Mouse (Mus musculus): ENCODE measurements around the gene Armc12. TPM values are rescaled to one million over a fixed set of nuclear protein-coding genes. Genes with fewer than 3 reads are reported as not detected.
"Not testable (repeated sequence)": the region's sequence is repeated elsewhere in the genome, so short reads cannot be mapped to it uniquely, and the experiment has no call there.

Gene Armc12
- polyA plus RNA-seq, 1 experiment from 2014 or later = not detected

DNA sequence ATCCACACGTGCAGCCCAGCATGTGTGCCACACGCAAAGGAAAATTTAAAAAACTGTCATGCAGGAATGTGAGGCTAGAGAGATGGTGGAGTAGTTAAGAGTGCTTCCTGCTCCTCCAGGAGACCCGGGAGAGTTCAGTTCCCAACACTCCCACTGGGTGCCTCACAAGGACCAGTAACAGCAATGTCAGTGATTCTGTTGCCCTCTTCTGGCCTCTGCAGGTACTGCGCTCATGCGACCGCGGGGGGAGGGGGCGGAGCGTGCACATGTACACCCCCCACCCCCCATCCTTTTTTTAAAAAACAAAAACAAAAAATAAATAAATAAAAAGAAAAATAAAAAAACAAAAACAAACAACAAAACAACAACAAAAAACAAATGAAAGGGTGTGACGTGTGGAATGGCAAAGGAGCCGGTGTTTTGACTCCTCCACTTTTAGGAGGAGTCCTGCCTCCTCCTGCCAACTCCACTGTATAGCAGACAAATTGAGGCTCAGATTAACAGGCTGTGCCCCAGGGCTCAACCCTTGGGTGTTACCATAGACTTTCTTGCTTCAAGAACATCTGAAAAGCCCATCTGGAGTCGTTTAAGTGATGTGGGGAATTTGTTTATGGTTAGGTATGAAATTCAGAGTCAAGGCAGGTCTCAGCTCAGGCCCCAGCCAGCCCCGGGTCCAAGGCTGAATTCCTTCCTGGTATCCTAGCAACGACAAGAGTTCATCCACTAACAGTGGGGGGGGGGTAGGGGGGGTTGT lies 22.6 kb downstream of the Armc12 start:
- no peak overlapping the region for H3K4me3 ChIP-seq
- no peak overlapping the region for H3K9ac ChIP-seq
- WGBS = 9% methylated on average over 14 of the region's 14 CpGs
- no peak overlapping the region for H3K4me2 ChIP-seq
- H3K27ac ChIP-seq (replicated peaks) = no peak overlapping the region
- H3K27me3 ChIP-seq = no peaks in the 10 kb centered on the region
- H3K4me1 ChIP-seq (replicated peaks) = peaks cover 9% of the 10 kb centered on the region; the same call in 1 of the 2 replicates
- no peaks in the 10 kb centered on the region for H3K36me3 ChIP-seq
- no peak; the same call in 1 of the 2 replicates for ATAC-seq (ENCODE audit: low read depth)
- no peaks in the 10 kb centered on the region for H3K9me3 ChIP-seq

GRCm38 (mm10) chr17:28554021-28554420 lies 23.4 kb downstream of the Armc12 start:
- not testable (repeated sequence) for H3K4me1 ChIP-seq (replicated peaks); H3K27ac ChIP-seq (replicated peaks)

DNA sequence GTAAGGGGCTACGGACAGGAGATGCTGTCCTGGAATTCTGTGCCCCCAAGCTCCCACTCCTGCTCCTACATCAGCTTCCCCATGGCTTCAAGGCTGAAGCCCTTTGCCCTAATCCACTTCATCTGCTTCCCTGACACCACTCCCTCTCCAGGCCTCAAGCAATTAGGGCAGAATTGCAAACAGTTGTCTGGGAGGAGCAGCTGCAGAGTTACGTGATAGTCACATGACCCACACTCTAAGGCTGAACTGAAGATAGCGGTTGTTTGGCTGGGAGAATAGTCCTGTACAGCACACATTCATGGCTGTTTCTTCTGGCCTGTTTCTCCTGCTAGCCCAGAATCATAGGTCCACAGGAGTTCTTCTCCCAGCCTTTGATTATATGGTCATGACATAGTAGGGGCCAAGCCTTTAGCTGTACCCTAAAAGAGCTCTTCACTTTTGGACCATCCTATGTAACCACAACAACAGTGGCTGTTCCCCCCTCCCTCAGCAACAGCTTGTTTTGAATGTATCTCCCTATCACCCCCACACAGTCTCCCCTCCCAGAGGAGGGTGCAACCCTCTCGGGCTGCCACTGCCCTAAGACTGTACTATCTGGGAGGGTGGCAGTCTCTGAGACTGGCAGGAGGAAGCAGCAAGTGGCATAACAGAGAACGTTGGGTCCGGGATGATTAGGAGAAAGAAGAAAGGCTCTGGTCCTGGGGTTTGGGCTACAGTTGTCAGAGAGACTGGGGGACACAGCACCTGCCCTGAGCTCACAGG lies 26.2 kb downstream of the Armc12 start:
- Histone ChIP-seq H3K36me3 (no peaks in the 10 kb centered on the region), H3K4me2 (no peak overlapping the region), H3K27me3 (no peaks in the 10 kb centered on the region), H3K4me1 (replicated peaks) (peaks cover 9% of the 10 kb centered on the region; the same call in 1 of the 2 replicates), H3K9ac (no peak overlapping the region), H3K27ac (replicated peaks) (no peak overlapping the region), H3K4me3 (no peak overlapping the region), H3K9me3 (no peaks in the 10 kb centered on the region)
- 57% methylated on average over 6 of the region's 6 CpGs for WGBS
- no peak for ATAC-seq (ENCODE audit: low read depth)

More at GRCm38 (mm10) chr17:28554021-28554420, 23.4 kb downstream of the Armc12 start:
- H3K4me3 ChIP-seq; H3K9me3 ChIP-seq; H3K9ac ChIP-seq; ATAC-seq (ENCODE audit: low read depth); H3K4me2 ChIP-seq; H3K27me3 ChIP-seq; H3K36me3 ChIP-seq: not testable (repeated sequence)
- WGBS = 92% methylated on average over 4 of the region's 4 CpGs

DNA sequence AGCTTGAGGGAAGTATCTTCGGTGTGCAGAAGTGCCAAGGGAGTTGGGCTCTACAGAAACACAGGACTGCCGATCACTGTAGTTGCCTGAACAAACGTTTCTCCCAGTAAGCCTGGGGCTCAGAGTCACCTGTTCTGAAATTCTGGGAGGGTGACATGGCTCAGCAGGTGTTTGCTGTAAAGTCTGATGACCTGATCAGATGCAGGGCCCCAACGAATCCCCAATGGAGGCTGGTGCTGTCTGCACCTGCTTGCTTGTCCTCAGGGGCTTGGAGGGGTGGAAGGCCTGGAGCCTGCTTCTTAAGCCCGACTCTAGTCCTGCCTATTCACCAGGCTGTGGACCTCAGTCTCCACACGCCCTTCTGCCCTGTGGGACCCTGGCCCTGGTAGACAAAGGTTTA lies 27.2 kb downstream of the Armc12 start:
- no peaks in the 10 kb centered on the region for H3K36me3 ChIP-seq
- no peaks in the 10 kb centered on the region for H3K27me3 ChIP-seq
- no peak overlapping the region for H3K9ac ChIP-seq
- H3K4me3 ChIP-seq = no peak overlapping the region
- WGBS = 68% methylated on average over 6 of the region's 6 CpGs
- H3K4me1 ChIP-seq (replicated peaks) = peaks cover 7% of the 10 kb centered on the region; the same call in 1 of the 2 replicates
- no peak overlapping the region for H3K27ac ChIP-seq (replicated peaks)
- no peaks in the 10 kb centered on the region for H3K9me3 ChIP-seq
- ATAC-seq (ENCODE audit: low read depth) = no peak
- H3K4me2 ChIP-seq = no peak overlapping the region

DNA sequence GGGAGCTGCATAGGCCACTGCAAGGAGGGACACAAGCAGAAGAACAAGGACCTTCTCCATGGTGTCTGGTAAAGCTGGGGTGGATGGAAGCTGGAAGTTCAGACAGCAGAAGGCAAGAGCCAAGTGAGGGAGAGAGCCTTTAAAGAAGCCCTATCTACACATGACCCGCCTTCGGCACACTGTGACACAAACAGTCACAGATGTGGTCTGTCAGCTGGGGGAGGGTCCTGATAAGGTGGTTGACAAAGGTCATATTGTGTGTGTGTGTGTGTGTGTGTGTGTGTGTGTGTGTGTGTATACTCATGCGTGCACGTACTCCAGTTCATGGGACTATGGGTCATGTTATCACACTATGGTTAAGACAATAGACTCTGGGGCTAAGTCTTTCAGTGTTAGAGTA lies 30.0 kb downstream of the Armc12 start, which contains the start of gene Clps:
TSS of gene Clps (minus strand) at position 169 of the 400 bp plus-strand sequence.
- no peak for ATAC-seq (ENCODE audit: low read depth)
- no peak within 1 kb of the TSS for H3K4me2 ChIP-seq

DNA sequence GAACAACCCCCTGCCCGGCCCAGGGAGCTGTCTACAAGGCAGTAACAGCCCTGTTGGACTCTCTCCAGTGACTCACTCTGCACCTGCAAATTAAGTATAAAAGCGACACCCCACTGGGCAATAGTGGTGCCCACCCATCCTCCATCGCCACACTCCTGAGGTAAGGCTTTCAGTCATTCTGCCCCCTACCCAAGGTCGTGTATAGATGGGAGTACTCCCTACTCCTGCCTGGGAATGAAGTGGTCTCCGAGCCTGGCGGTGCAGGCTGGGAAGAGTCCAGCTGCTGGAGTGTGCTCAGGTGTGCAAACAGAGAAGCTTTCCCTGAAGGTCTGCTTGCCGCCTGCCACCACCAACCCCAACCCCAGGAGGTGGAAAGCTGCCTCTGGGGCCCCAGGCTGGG lies 31.0 kb downstream of the Armc12 start:
- Histone ChIP-seq H3K9ac (no peak overlapping the region), H3K27me3 (no peaks in the 10 kb centered on the region), H3K9me3 (no peaks in the 10 kb centered on the region), H3K36me3 (no peaks in the 10 kb centered on the region), H3K27ac (replicated peaks) (no peak overlapping the region), H3K4me1 (replicated peaks) (no peaks in the 10 kb centered on the region), H3K4me3 (no peak overlapping the region), H3K4me2 (no peak overlapping the region)
- WGBS = 57% methylated on average over 7 of the region's 7 CpGs
- no peak for ATAC-seq (ENCODE audit: low read depth)

More for the DNA sequence above, 30.0 kb downstream of the Armc12 start, which contains the start of gene Clps:
- Histone ChIP-seq H3K27ac (replicated peaks) (no peak within 1 kb of the TSS), H3K9ac (no peak within 1 kb of the TSS), H3K36me3 (no peaks in the 10 kb centered on the region), H3K4me1 (replicated peaks) (no peaks in the 10 kb centered on the region), H3K9me3 (no peaks in the 10 kb centered on the region), H3K27me3 (no peaks in the 10 kb centered on the region), H3K4me3 (no peak within 1 kb of the TSS)
- WGBS = 90% methylated on average over 4 of the region's 4 CpGs

DNA sequence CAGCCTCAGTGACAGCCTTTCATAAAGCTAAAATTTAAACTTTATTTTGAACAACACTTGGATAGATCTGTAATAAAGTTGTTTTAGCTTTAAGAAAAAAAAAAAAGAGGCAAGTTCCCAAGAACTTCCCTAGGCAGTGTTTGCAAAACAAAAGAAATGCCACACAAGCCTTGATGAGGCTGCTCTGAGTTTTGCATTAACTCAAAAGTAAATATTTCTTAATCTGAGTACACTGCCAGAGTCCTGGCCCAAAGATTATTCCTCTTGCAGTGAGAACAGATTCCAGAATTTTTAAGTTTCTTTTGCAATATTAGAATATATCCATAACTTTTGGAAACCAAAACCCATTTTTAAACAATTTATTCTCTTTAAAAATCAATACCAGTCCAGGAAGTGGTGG lies 34.6 kb downstream of the Armc12 start:
- no peak for ATAC-seq (ENCODE audit: low read depth)
- H3K4me1 ChIP-seq (replicated peaks) = no peaks in the 10 kb centered on the region
- no peak overlapping the region for H3K27ac ChIP-seq (replicated peaks)
- no peak overlapping the region for H3K4me3 ChIP-seq
- no peaks in the 10 kb centered on the region for H3K27me3 ChIP-seq
- no peak overlapping the region for H3K4me2 ChIP-seq
- no peak overlapping the region for H3K9ac ChIP-seq
- no peaks in the 10 kb centered on the region for H3K9me3 ChIP-seq
- no peaks in the 10 kb centered on the region for H3K36me3 ChIP-seq

GRCm38 (mm10) chr17:28567541-28567940 lies 36.9 kb downstream of the Armc12 start:
- WGBS = 40% methylated on average over 3 of the region's 3 CpGs
- Histone ChIP-seq H3K4me3 (no peak overlapping the region), H3K36me3 (no peaks in the 10 kb centered on the region), H3K27me3 (no peaks in the 10 kb centered on the region), H3K4me2 (no peak overlapping the region), H3K9ac (no peak overlapping the region), H3K27ac (replicated peaks) (no peak overlapping the region), H3K4me1 (replicated peaks) (no peaks in the 10 kb centered on the region), H3K9me3 (no peaks in the 10 kb centered on the region)
- ATAC-seq (ENCODE audit: low read depth) = no peak

DNA sequence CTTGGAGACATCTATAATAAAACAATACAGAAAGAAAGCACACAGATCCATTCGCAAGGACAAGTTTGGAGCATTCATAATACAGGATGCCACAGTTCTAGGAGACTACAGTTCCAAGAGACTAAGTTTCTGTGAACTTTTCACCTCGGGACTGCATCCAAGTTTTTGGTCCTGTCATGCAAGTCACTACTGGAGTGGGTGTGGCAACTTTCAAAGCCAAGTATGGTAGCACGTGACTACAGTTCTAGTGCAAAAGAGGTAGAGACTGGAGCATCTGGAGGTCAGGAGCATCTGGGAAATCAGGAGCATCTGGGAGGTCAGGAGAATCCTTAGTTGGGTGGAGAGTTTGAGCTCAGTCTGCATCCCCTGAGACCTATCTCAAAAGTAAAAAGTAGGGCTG lies 41.3 kb downstream of the Armc12 start:
- no peak overlapping the region for H3K4me3 ChIP-seq
- 85% methylated on average over 3 of the region's 3 CpGs for WGBS
- peaks cover 10% of the 10 kb centered on the region for H3K4me1 ChIP-seq (replicated peaks)
- ATAC-seq (ENCODE audit: low read depth) = no peak
- H3K36me3 ChIP-seq = no peaks in the 10 kb centered on the region
- H3K27ac ChIP-seq (replicated peaks) = no peak overlapping the region
- H3K9ac ChIP-seq = no peak overlapping the region
- H3K9me3 ChIP-seq = no peaks in the 10 kb centered on the region
- no peak overlapping the region for H3K4me2 ChIP-seq
- H3K27me3 ChIP-seq = peaks cover 3% of the 10 kb centered on the region

- Histone ChIP-seq H3K4me1 (replicated peaks) (peaks cover 10% of the 10 kb centered on the region), H3K4me3 (no peak overlapping the region), H3K4me2 (no peak overlapping the region), H3K9ac (no peak overlapping the region), H3K27me3 (peaks cover 3% of the 10 kb centered on the region), H3K36me3 (no peaks in the 10 kb centered on the region), H3K27ac (replicated peaks) (no peak overlapping the region), H3K9me3 (no peaks in the 10 kb centered on the region)
- no peak for ATAC-seq (ENCODE audit: low read depth)
- 89% methylated on average over 7 of the region's 7 CpGs for WGBS
These were observed 41.9 kb downstream of the Armc12 start for GRCm38 (mm10) chr17:28572521-28572920.

- Histone ChIP-seq H3K4me1 (replicated peaks) (peaks cover 10% of the 10 kb centered on the region), H3K27me3 (peaks cover 3% of the 10 kb centered on the region), H3K4me3 (no peak overlapping the region), H3K9ac (no peak overlapping the region), H3K9me3 (no peaks in the 10 kb centered on the region), H3K27ac (replicated peaks) (no peak overlapping the region), H3K4me2 (no peak overlapping the region), H3K36me3 (no peaks in the 10 kb centered on the region)
- ATAC-seq (ENCODE audit: low read depth) = no peak
- WGBS = 85% methylated on average over 6 of the region's 6 CpGs
These were observed 42.3 kb downstream of the Armc12 start for GRCm38 (mm10) chr17:28572941-28573340.

DNA sequence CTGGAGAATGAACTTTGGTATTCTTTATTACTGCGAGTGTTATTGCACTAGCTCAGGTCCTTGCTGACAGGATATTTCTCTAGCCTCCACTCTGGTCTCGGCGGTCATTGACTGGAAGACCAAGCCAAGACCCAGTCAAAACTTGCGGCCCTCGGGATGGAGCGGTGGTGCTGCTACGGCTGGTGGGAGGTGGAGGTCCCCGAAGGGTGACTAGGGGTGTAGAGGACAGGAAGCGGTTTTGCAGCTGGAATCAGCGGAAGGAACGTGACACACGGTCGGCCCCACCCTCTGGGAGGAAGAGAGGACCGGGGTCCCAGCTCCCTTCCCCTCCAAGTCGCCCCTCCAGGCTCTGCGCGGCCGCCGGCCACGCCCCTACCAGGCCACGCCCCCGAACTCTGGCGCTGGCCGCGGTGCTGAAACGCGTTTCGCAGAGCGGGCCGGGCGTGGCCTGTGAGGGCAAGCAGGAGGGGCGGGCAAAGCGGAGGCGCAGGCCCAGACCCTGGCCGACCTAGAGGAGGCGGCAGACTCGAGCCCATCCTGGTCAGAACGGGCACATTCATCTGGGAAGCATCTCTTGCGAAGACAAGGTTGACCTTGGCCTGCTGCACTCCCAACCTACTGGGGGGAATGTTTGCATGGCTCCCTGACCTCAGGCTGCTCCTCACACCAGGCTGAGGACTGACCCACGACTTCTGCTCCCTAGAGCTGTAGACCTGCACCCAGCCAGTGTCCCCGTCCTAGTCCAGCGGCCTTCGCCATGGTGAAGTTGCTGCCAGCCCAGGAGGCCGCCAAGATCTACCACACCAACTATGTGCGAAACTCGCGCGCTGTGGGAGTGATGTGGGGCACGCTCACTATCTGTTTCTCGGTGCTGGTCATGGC lies 44.9 kb downstream of the Armc12 start, which contains the start of gene Lhfpl5:
TSS of gene Lhfpl5 (plus strand) at position 398 of the 882 bp plus-strand sequence.
- Histone ChIP-seq H3K27ac (replicated peaks) (no peak within 1 kb of the TSS), H3K4me2 (peak within 1 kb of the TSS; percentile 66), H3K4me3 (peak within 1 kb of the TSS; percentile 36), H3K4me1 (replicated peaks) (peaks cover 14% of the 10 kb centered on the region), H3K27me3 (peaks cover 3% of the 10 kb centered on the region), H3K9me3 (no peaks in the 10 kb centered on the region), H3K36me3 (no peaks in the 10 kb centered on the region), H3K9ac (peak within 1 kb of the TSS; percentile 58)
- peak; percentile 89 for ATAC-seq (ENCODE audit: low read depth)
- WGBS = 15% methylated on average over 50 of the region's 50 CpGs

Data from neural tube, embryonic 13.5 days (tissue).